Mouse (Mus musculus) G1E (cell line): ENCODE measurements around the gene AI481877.

ENCODE experiments used
- CTCF ChIP-seq: IDR thresholded peaks from 2 replicates; pipeline ENCODE4 v1.5.1; 2012; ENCODE audit warnings: low read depth, low read length, inconsistent platforms, mixed read lengths
- GATA1 ChIP-seq: IDR thresholded peaks from 2 replicates; pipeline ENCODE4 v1.6.1; 2012; ENCODE audit warnings: borderline replicate concordance, low read length, inconsistent platforms, mixed read lengths

DNA sequence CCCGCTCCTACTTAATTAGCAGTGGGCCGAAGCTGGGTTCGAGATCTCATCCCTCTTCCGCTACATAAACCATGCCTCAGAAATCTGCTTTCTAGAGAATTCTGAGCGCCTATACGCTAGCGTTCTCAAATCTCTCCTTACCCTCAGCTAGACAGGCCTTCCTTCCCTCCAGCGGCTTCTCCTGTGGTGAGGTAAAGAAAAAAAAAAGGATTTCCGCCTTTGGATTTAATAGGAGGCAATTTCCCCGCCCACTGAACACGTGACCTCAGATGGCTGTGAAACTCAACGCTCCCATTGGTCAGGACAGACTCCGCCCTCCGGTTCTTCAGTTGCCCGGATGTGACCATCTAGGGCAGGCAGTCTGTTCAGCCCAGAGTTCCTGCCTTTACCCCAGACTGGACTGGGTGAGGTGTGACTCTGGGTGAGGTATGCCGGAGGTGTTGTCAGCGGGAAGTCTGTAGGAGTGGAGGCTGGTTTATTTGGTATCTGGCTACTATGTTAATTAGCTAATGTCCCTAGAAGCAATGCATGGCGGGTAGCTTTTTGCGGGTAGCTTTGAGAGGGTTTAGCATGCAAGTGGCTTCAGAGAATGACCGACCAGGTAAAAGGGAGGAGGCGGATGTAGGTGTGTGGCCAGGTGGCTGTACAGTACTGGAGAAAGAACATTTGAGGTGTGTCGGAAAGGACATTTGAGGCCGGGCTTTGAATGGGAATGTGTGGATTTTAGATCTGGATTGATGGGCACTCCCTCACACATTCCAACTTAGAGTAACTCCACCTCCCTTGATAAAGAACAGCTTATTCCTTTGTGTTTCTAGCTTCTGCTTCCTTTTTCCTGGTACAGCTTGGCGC is 20.9 kb downstream of the AI481877 start:
- no peak for TF ChIP-seq CTCF
- TF ChIP-seq GATA1: no peak
